Mouse (Mus musculus): ENCODE results near the gene Fastkd1. TPM values are rescaled to one million over a fixed set of nuclear protein-coding genes. Genes with fewer than 3 reads are reported as not detected.
A peak's percentile ranks its signal among the peaks of the same experiment; 100 is the strongest.

Fastkd1 gene
- polyA plus RNA-seq (2015; fragmentation: Nextera tagmentation; extraction: Ambion mirVana), result 11.6 and 12.3 TPM in 2 replicates

DNA sequence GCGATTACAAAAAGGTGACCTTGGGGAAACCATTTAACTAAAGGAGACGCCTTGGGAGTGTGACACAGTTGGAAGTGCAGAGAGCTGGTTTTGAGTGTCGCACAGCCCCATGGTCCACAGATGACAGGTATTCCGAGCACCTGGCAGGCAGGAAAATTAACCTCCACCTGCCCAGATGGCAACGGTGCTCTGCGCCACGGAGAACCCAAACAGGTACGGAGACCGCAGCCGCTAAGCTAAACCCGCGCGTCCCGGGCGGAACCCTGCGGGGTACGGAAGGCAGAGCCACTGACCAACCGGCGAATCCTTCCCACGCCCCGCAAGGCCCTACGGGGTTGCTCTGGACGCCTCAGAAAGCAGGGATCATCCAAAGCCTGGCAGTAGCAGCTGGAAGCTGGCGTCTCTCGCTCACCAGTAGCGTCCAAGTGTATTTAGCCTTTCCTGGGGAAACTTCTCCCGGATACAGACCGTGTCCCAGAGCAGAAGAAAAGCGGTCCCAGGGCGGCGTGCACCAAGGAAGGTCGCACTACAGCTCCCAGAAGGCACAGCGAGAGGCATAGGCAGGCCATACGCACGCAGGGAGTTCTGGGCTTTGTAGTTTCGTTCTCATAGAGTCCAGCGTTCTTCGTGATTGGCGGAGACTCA is at the start of gene Fastkd1:
Gene Fastkd1 (minus strand): TSS at position 536 of the 645 bp plus-strand sequence.
- Histone ChIP-seq H3K4me3 (replicated peaks) (peak within 1 kb of the TSS; percentile 61), H3K36me3 (0 out of 2 replicates have a peak, but pooled peaks cover 4% of the 10 kb centered on the region), H3K4me1 (replicated peaks) (no peaks in the 10 kb centered on the region), H3K9me3 (no peaks in the 10 kb centered on the region), H3K27ac (peak within 1 kb of the TSS; percentile 65), H3K4me2 (replicated peaks) (peak within 1 kb of the TSS; percentile 73), H3K9ac (peak within 1 kb of the TSS; percentile 58), H3K27me3 (replicated peaks) (no peaks in the 10 kb centered on the region)
- peak; percentile 99 for ATAC-seq
- WGBS, result under 1% methylated on average over 39 of the region's 39 CpGs

GRCm38 (mm10) chr2:69760980-69761379 is 47.7 kb upstream of the Fastkd1 start:
- Histone ChIP-seq H3K36me3 (no peaks in the 10 kb centered on the region), H3K4me3 (replicated peaks) (no peak overlapping the region), H3K4me2 (replicated peaks) (no peak overlapping the region), H3K4me1 (replicated peaks) (no peaks in the 10 kb centered on the region), H3K27me3 (replicated peaks) (no peaks in the 10 kb centered on the region), H3K9me3 (no peaks in the 10 kb centered on the region), H3K9ac (no peak overlapping the region), H3K27ac (no peak overlapping the region)
- 85% methylated on average over 5 of the region's 5 CpGs for WGBS
- ATAC-seq, result no peak

- no peak for ATAC-seq
- Histone ChIP-seq H3K4me1 (replicated peaks) (no peaks in the 10 kb centered on the region), H3K9me3 (no peaks in the 10 kb centered on the region), H3K27ac (no peak overlapping the region), H3K4me3 (replicated peaks) (no peak overlapping the region), H3K4me2 (replicated peaks) (no peak overlapping the region), H3K27me3 (replicated peaks) (no peaks in the 10 kb centered on the region), H3K9ac (no peak overlapping the region), H3K36me3 (peaks cover 14% of the 10 kb centered on the region)
- 85% methylated on average over 1 of the region's 1 CpGs for WGBS
Measured at GRCm38 (mm10) chr2:69745091-69745490, 31.8 kb upstream of the Fastkd1 start.

GRCm38 (mm10) chr2:69723519-69723825 is 10.2 kb upstream of the Fastkd1 start:
- Histone ChIP-seq H3K4me3 (replicated peaks) (peak overlapping the region; percentile 99), H3K36me3 (no peaks in the 10 kb centered on the region), H3K4me1 (replicated peaks) (peaks cover 8% of the 10 kb centered on the region; the same call in 1 of the 2 replicates), H3K9me3 (no peaks in the 10 kb centered on the region), H3K9ac (peak overlapping the region; percentile 97), H3K4me2 (replicated peaks) (peak overlapping the region; percentile 68), H3K27ac (peak overlapping the region; percentile 90), H3K27me3 (replicated peaks) (no peaks in the 10 kb centered on the region)
- WGBS, result under 1% methylated on average over 13 of the region's 13 CpGs
- no peak for ATAC-seq

DNA sequence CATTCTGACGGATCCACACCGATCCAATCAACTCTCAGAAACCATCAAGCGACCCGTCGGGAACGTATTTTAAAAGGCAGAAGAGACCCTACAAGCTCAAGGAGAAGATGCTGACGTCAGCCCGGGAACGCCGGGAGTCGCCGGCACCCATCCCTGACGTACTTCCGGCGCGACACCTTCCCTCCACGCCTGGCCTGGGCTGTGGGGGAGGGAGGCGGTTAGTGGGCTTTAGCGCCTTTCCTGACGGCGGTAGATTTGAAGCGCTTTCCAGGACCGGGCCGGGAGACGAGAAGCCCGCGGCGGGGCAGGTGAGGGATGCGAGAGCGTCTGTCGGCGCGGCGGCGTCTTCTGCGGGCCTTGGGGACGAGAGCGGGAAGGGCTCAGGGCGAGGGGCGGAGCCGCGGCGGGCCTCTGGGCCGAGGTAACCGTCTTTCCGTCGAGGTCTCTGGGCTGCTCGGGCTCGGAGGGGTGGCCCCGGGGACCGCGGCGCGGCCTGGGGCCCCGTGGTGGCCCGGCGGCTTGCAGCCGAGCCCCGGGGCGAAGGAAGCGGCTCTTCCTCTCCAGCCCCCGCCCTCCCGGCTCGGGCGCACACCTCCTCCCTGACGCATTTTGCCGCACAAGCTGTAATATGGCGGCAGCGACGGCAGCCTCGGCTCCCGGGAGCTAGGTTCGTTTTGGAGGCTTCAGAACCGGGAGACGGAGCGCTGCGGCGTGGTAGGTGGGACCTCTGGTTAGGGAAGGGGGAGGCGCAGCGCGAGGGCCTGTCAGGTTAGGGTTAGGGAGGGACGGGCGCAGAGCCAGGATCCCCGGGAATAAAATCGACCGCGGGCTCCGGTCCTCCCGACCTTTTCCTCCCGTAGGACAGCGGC is 9.6 kb upstream of the Fastkd1 start:
- H3K4me3 ChIP-seq (replicated peaks), result peak overlapping the region; percentile 99
- H3K36me3 ChIP-seq, result no peaks in the 10 kb centered on the region
- peak; percentile 96 for ATAC-seq
- H3K9me3 ChIP-seq, result no peaks in the 10 kb centered on the region
- no peaks in the 10 kb centered on the region for H3K27me3 ChIP-seq (replicated peaks)
- under 1% methylated on average over 91 of the region's 91 CpGs for WGBS
- peaks cover 8% of the 10 kb centered on the region; the same call in 1 of the 2 replicates for H3K4me1 ChIP-seq (replicated peaks)
- H3K9ac ChIP-seq, result peak overlapping the region; percentile 97
- peak overlapping the region; percentile 68 for H3K4me2 ChIP-seq (replicated peaks)
- H3K27ac ChIP-seq, result peak overlapping the region; percentile 90

- H3K4me3 ChIP-seq (replicated peaks), result peak within 1 kb of the TSS; percentile 99
- H3K27me3 ChIP-seq (replicated peaks), result no peaks in the 10 kb centered on the region
- H3K9me3 ChIP-seq, result no peaks in the 10 kb centered on the region
- peak within 1 kb of the TSS; percentile 90 for H3K27ac ChIP-seq
- H3K36me3 ChIP-seq, result no peaks in the 10 kb centered on the region
- 4% methylated on average over 12 of the region's 12 CpGs for WGBS
- peaks cover 8% of the 10 kb centered on the region; the same call in 1 of the 2 replicates for H3K4me1 ChIP-seq (replicated peaks)
- H3K4me2 ChIP-seq (replicated peaks), result peak within 1 kb of the TSS; percentile 68
- peak within 1 kb of the TSS; percentile 97 for H3K9ac ChIP-seq
- ATAC-seq, result peak; percentile 38
Measured at GRCm38 (mm10) chr2:69722273-69722649, 8.9 kb upstream of the Fastkd1 start, which contains the start of gene Ppig. Gene Ppig, plus strand, starts transcription at chr2:69722545.

DNA sequence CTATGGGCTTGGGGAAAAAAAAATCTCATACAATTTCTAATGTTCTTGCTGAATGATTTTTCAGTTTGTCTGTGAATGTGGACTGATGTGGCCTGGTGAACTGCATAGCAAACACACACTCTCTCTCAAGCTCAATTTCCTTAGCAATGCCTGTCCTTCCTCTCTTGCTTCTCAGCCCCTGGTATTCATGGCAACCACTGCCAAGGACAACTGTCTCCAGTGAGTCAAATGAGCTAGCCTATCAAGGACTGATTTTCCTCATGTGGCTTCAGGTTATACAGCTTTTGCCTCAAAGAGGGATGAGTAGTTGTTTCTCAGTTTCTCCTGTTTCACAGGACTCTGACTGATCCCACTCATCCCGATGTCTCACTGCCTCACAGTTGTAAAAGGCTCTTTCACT is 5.8 kb upstream of the Fastkd1 start:
- no peaks in the 10 kb centered on the region for H3K36me3 ChIP-seq
- no peak overlapping the region for H3K4me2 ChIP-seq (replicated peaks)
- H3K27ac ChIP-seq, result no peak overlapping the region
- no peaks in the 10 kb centered on the region for H3K27me3 ChIP-seq (replicated peaks)
- WGBS, result 78% methylated on average over 1 of the region's 1 CpGs
- no peak overlapping the region for H3K9ac ChIP-seq
- H3K4me3 ChIP-seq (replicated peaks), result no peak overlapping the region
- peaks cover 3% of the 10 kb centered on the region; the same call in 1 of the 2 replicates for H3K4me1 ChIP-seq (replicated peaks)
- H3K9me3 ChIP-seq, result no peaks in the 10 kb centered on the region
- no peak for ATAC-seq

- 71% methylated on average over 3 of the region's 3 CpGs for WGBS
- Histone ChIP-seq H3K27ac (no peak overlapping the region), H3K9ac (no peak overlapping the region), H3K27me3 (replicated peaks) (no peaks in the 10 kb centered on the region), H3K4me2 (replicated peaks) (no peak overlapping the region), H3K4me1 (replicated peaks) (no peaks in the 10 kb centered on the region), H3K4me3 (replicated peaks) (no peak overlapping the region), H3K9me3 (no peaks in the 10 kb centered on the region), H3K36me3 (no peaks in the 10 kb centered on the region)
- no peak for ATAC-seq
Measured at GRCm38 (mm10) chr2:69716483-69716882, 3.2 kb upstream of the Fastkd1 start.

- Histone ChIP-seq H3K4me3 (replicated peaks) (no peak overlapping the region), H3K9ac (no peak overlapping the region), H3K9me3 (no peaks in the 10 kb centered on the region), H3K27me3 (replicated peaks) (no peaks in the 10 kb centered on the region), H3K36me3 (0 out of 2 replicates have a peak, but pooled peaks cover 4% of the 10 kb centered on the region), H3K4me2 (replicated peaks) (no peak overlapping the region), H3K27ac (no peak overlapping the region), H3K4me1 (replicated peaks) (no peaks in the 10 kb centered on the region)
- 81% methylated on average over 5 of the region's 5 CpGs for WGBS
- ATAC-seq, result no peak
Measured at GRCm38 (mm10) chr2:69714126-69714525, 810 bp upstream of the Fastkd1 start.

DNA sequence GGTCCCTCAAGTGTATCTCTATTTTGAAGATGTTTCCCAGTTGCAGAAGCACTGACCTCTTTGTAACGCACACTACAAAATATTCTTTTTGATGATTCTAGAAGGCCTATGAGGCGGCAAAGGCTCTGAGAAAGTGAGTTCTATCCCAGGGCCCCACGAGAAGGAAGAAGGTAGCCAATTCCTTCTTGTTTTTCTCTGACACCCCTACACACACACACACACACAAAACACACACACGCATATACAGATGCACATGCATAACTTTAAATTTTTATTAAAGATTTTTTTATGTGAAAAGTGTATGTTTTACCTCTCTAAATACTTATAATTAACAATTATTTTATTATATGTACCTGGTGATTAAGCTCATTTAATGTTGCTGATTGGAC is 304 bp upstream of the Fastkd1 start:
- H3K9ac ChIP-seq, result no peak overlapping the region
- ATAC-seq, result peak; percentile 34; the same call in 1 of the 2 replicates
- no peaks in the 10 kb centered on the region for H3K9me3 ChIP-seq
- peak overlapping the region; percentile 73 for H3K4me2 ChIP-seq (replicated peaks)
- H3K4me3 ChIP-seq (replicated peaks), result peak overlapping the region; percentile 61
- no peaks in the 10 kb centered on the region for H3K4me1 ChIP-seq (replicated peaks)
- H3K27ac ChIP-seq, result no peak overlapping the region
- H3K27me3 ChIP-seq (replicated peaks), result no peaks in the 10 kb centered on the region
- 0 out of 2 replicates have a peak, but pooled peaks cover 4% of the 10 kb centered on the region for H3K36me3 ChIP-seq
- WGBS, result 27% methylated on average over 4 of the region's 4 CpGs

DNA sequence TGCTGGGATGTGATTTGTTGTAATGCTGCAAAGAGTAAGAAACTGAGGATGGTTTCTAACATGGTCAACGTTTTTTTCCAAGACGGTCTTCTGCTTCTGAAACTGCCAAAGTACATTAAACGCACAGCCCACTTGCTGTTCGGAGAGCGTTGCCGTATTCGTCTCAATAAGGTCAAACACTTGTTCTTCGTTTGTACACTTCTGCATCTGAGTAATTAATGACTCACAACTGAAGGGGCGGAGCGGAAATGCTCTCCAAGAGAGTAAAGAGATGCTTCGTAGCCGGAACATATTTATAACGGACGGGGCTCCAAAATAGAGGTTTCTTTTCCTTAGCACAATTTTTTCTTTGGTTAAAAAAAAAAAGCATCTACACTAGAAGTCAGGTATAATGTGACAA is 1.1 kb downstream of the Fastkd1 start:
- Histone ChIP-seq H3K4me1 (replicated peaks) (no peaks in the 10 kb centered on the region), H3K9ac (no peak overlapping the region), H3K27me3 (replicated peaks) (no peaks in the 10 kb centered on the region), H3K27ac (no peak overlapping the region), H3K36me3 (0 out of 2 replicates have a peak, but pooled peaks cover 4% of the 10 kb centered on the region), H3K9me3 (no peaks in the 10 kb centered on the region), H3K4me3 (replicated peaks) (no peak overlapping the region), H3K4me2 (replicated peaks) (no peak overlapping the region)
- no peak for ATAC-seq
- WGBS, result 85% methylated on average over 14 of the region's 14 CpGs

DNA sequence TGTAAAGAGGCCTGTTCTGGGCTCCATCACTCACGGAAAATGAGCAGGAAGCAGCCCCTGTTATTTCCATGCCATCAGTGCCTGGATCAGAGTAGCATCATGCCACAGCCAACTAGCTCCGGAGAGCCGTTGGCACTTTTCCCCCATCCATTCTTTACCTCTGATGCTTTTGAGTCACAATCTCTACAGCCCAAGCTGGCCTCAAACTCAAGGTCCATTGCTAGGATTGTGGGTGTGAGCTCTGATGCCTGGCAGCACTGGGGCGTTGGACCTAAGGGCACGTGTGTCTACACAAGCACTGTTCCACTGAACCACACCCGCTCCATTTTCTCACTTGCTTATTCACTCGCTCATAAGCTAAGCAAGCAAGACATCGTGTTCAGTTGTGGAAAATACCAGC is 12.9 kb downstream of the Fastkd1 start:
- no peak for ATAC-seq
- no peak overlapping the region for H3K4me2 ChIP-seq (replicated peaks)
- H3K9ac ChIP-seq, result no peak overlapping the region
- no peak overlapping the region for H3K27ac ChIP-seq
- H3K36me3 ChIP-seq, result peaks cover 7% of the 10 kb centered on the region; the same call in 1 of the 2 replicates
- H3K4me1 ChIP-seq (replicated peaks), result no peaks in the 10 kb centered on the region
- WGBS, result 92% methylated on average over 8 of the region's 8 CpGs
- H3K9me3 ChIP-seq, result no peaks in the 10 kb centered on the region
- H3K27me3 ChIP-seq (replicated peaks), result no peaks in the 10 kb centered on the region
- no peak overlapping the region for H3K4me3 ChIP-seq (replicated peaks)

Data from intestine, embryonic 15.5 days (tissue).